Mouse (Mus musculus) liver, embryonic 11.5 days (tissue): Measurements from ENCODE around the gene Bet1l. TPM values are rescaled to one million over a fixed set of nuclear protein-coding genes. Genes with fewer than 3 reads are reported as not detected.
"Not testable (repeated sequence)": the region's sequence is repeated elsewhere in the genome, so short reads cannot be mapped to it uniquely, and the experiment has no call there.

Source experiments
- ATAC-seq: fragments of 200-750 bp; cut with Nextera tagmentation; replicated peaks from 2 replicates; pipeline ENCODE4 v1.8.0; 2017; ENCODE audit warnings: moderate number of reproducible peaks, mild to moderate bottlenecking, moderate TSS enrichment, moderate library complexity; ENCODE audit not compliant: low FRiP score
- DNase-seq: peaks from one replicate; pipeline ENCODE4 v3.0.0-alpha.2; 2017; ENCODE audit warnings: low spot score
- H3K27ac ChIP-seq: fragments of 300-500 bp; sonication (generic); 2 replicates; pipeline ENCODE4 v1.5.1; 2014; ENCODE audit warnings: mild to moderate bottlenecking, low read depth, low read length, control low read depth
- H3K27me3 ChIP-seq: fragments of 300-500 bp; sonication (generic); replicated peaks from 2 replicates; pipeline ENCODE4 v1.6.1; 2014; ENCODE audit warnings: low read length, mixed read lengths; ENCODE audit not compliant: control insufficient read depth, insufficient read depth
- H3K36me3 ChIP-seq: fragments of 300-500 bp; sonication (generic); 2 replicates; pipeline ENCODE4 v1.6.1; 2014; ENCODE audit warnings: mild to moderate bottlenecking, low read length, moderate library complexity, mixed read lengths; ENCODE audit not compliant: control insufficient read depth, insufficient read depth
- H3K4me1 ChIP-seq: fragments of 300-500 bp; sonication (generic); replicated peaks from 2 replicates; pipeline ENCODE4 v1.6.1; 2014; ENCODE audit warnings: low read length, mixed read lengths; ENCODE audit not compliant: control insufficient read depth, insufficient read depth
- H3K4me2 ChIP-seq: fragments of 300-500 bp; sonication (generic); 2 replicates; pipeline ENCODE4 v1.6.1; 2014; ENCODE audit warnings: mild to moderate bottlenecking, control low read depth, moderate library complexity
- H3K4me3 ChIP-seq: fragments of 300-500 bp; sonication (generic); 2 replicates; pipeline ENCODE4 v1.5.1; 2014; ENCODE audit warnings: low read depth, low read length, control low read depth
- H3K9ac ChIP-seq: fragments of 300-500 bp; sonication (generic); 2 replicates; pipeline ENCODE4 v1.6.1; 2014; ENCODE audit warnings: low read depth, low read length, control low read depth
- H3K9me3 ChIP-seq: fragments of 300-500 bp; sonication (generic); 2 replicates; pipeline ENCODE4 v1.6.1; 2016; ENCODE audit warnings: low read length, inconsistent platforms, mixed read lengths; ENCODE audit not compliant: control insufficient read depth
- WGBS: fragments of 180-500 bp; shearing (Covaris S2); extraction: QIAGEN DNeasy Blood & Tissue Kit; methylation state at CpG from one replicate; pipeline ENCODE4 v1.1.7; 2014; 5-methylcytosine and 5-hydroxymethylcytosine counted together
- polyA plus RNA-seq: library from polyadenylated mRNA; unstranded; fragments of >200 nt; fragmentation: Nextera tagmentation; extraction: Ambion mirVana; gene quantifications from 2 replicates; pipeline ENCODE4 v1.2.1, GENCODE M21; 2014

Bet1l gene
- polyA plus RNA-seq, 1 experiment from 2014 or later, result 25.1 TPM

GRCm38 (mm10) chr7:140894611-140895010 is 37.2 kb upstream of the Bet1l start:
- H3K27ac ChIP-seq, result no peak overlapping the region
- no peak overlapping the region for H3K4me3 ChIP-seq
- H3K27me3 ChIP-seq, result no peaks in the 10 kb centered on the region
- ATAC-seq (no peak), DNase-seq (no peak)
- no peak overlapping the region for H3K9ac ChIP-seq
- H3K36me3 ChIP-seq, result peaks cover 39% of the 10 kb centered on the region
- 92% methylated on average over 3 of the region's 3 CpGs for WGBS
- no peaks in the 10 kb centered on the region for H3K4me1 ChIP-seq
- no peak overlapping the region for H3K4me2 ChIP-seq
- H3K9me3 ChIP-seq, result no peaks in the 10 kb centered on the region

GRCm38 (mm10) chr7:140894031-140894430 is 36.7 kb upstream of the Bet1l start:
- no peak for DNase-seq
- H3K9me3 ChIP-seq, result no peaks in the 10 kb centered on the region
- no peak overlapping the region for H3K4me3 ChIP-seq
- WGBS, result 92% methylated on average over 7 of the region's 7 CpGs
- H3K4me2 ChIP-seq, result no peak overlapping the region
- peaks cover 39% of the 10 kb centered on the region for H3K36me3 ChIP-seq
- no peaks in the 10 kb centered on the region for H3K27me3 ChIP-seq
- ATAC-seq, result no peak
- H3K9ac ChIP-seq, result no peak overlapping the region
- no peak overlapping the region for H3K27ac ChIP-seq
- H3K4me1 ChIP-seq, result no peaks in the 10 kb centered on the region

GRCm38 (mm10) chr7:140890636-140891035 is 33.3 kb upstream of the Bet1l start:
- not testable (repeated sequence) for H3K9me3 ChIP-seq, ATAC-seq, H3K27me3 ChIP-seq, DNase-seq, H3K4me3 ChIP-seq, H3K4me2 ChIP-seq, H3K4me1 ChIP-seq, H3K27ac ChIP-seq, H3K9ac ChIP-seq
- WGBS, result 94% methylated on average over 16 of the region's 16 CpGs
- H3K36me3 ChIP-seq, result peaks cover 33% of the 10 kb centered on the region

- Histone ChIP-seq H3K4me2 (peak overlapping the region; percentile 95), H3K36me3 (peaks cover 4% of the 10 kb centered on the region; the same call in 1 of the 2 replicates), H3K27ac (peak overlapping the region; percentile 91), H3K4me1 (peaks cover 29% of the 10 kb centered on the region), H3K4me3 (peak overlapping the region; percentile 85), H3K9ac (peak overlapping the region; percentile 72), H3K9me3 (no peaks in the 10 kb centered on the region), H3K27me3 (no peaks in the 10 kb centered on the region)
- DNase-seq (no peak), ATAC-seq (peak; percentile 41)
- WGBS, result under 1% methylated on average over 12 of the region's 12 CpGs
Measured at GRCm38 (mm10) chr7:140882469-140882803, 25.1 kb upstream of the Bet1l start.

GRCm38 (mm10) chr7:140881696-140882468 is 24.5 kb upstream of the Bet1l start, which contains the start of the genes Psmd13 and Sirt3:
Gene Psmd13 (plus strand): TSS chr7:140881968.
Gene Sirt3 (minus strand): TSS chr7:140882309.
- peak within 1 kb of the TSS; percentile 95 for H3K4me2 ChIP-seq
- DNase-seq (peak; percentile 89), ATAC-seq (peak; percentile 91)
- peaks cover 29% of the 10 kb centered on the region for H3K4me1 ChIP-seq
- peak within 1 kb of the TSS; percentile 72 for H3K9ac ChIP-seq
- peak within 1 kb of the TSS; percentile 91 for H3K27ac ChIP-seq
- H3K36me3 ChIP-seq, result peaks cover 6% of the 10 kb centered on the region; the same call in 1 of the 2 replicates
- WGBS, result under 1% methylated on average over 59 of the region's 59 CpGs
- no peaks in the 10 kb centered on the region for H3K27me3 ChIP-seq
- peak within 1 kb of the TSS; percentile 85 for H3K4me3 ChIP-seq
- H3K9me3 ChIP-seq, result no peaks in the 10 kb centered on the region

GRCm38 (mm10) chr7:140880865-140881515 is 23.6 kb upstream of the Bet1l start:
- H3K4me3 ChIP-seq, result peak overlapping the region; percentile 85
- 20% methylated on average over 8 of the region's 8 CpGs for WGBS
- DNase-seq (no peak), ATAC-seq (no peak)
- peaks cover 29% of the 10 kb centered on the region for H3K4me1 ChIP-seq
- no peaks in the 10 kb centered on the region for H3K27me3 ChIP-seq
- 0 out of 2 replicates have a peak, but pooled peaks cover 4% of the 10 kb centered on the region for H3K36me3 ChIP-seq
- no peaks in the 10 kb centered on the region for H3K9me3 ChIP-seq
- peak overlapping the region; percentile 95 for H3K4me2 ChIP-seq
- peak overlapping the region; percentile 91 for H3K27ac ChIP-seq
- peak overlapping the region; percentile 72 for H3K9ac ChIP-seq

GRCm38 (mm10) chr7:140880419-140880818 is 23.0 kb upstream of the Bet1l start:
- 0 out of 2 replicates have a peak, but pooled peaks cover 4% of the 10 kb centered on the region for H3K36me3 ChIP-seq
- no peaks in the 10 kb centered on the region for H3K27me3 ChIP-seq
- peak overlapping the region; percentile 58 for H3K27ac ChIP-seq
- peaks cover 29% of the 10 kb centered on the region for H3K4me1 ChIP-seq
- ATAC-seq (no peak), DNase-seq (no peak)
- 70% methylated on average over 3 of the region's 3 CpGs for WGBS
- no peaks in the 10 kb centered on the region for H3K9me3 ChIP-seq
- H3K4me2 ChIP-seq, result peak overlapping the region; percentile 95
- peak overlapping the region; percentile 72 for H3K9ac ChIP-seq
- peak overlapping the region; percentile 85 for H3K4me3 ChIP-seq

GRCm38 (mm10) chr7:140879355-140879754 is 22.0 kb upstream of the Bet1l start:
- peak overlapping the region; percentile 10; the same call in 1 of the 2 replicates for H3K9ac ChIP-seq
- ATAC-seq, result no peak
- no peak for DNase-seq
- H3K27me3 ChIP-seq, result no peaks in the 10 kb centered on the region
- WGBS, result 62% methylated on average over 7 of the region's 7 CpGs
- 0 out of 2 replicates have a peak overlapping the region, but pooled peaks have one; percentile 5 for H3K27ac ChIP-seq
- H3K9me3 ChIP-seq, result no peaks in the 10 kb centered on the region
- peak overlapping the region; percentile 12; the same call in 1 of the 2 replicates for H3K4me3 ChIP-seq
- peak overlapping the region; percentile 95 for H3K4me2 ChIP-seq
- 0 out of 2 replicates have a peak, but pooled peaks cover 4% of the 10 kb centered on the region for H3K36me3 ChIP-seq
- peaks cover 29% of the 10 kb centered on the region for H3K4me1 ChIP-seq
